Mouse (Mus musculus): Measurements from ENCODE around the gene 4933416C03Rik.

Gene 4933416C03Rik

GRCm38 (mm10) chr10:116113867-116114474 lies at the start of gene 4933416C03Rik:
TSS of gene 4933416C03Rik (minus strand) at chr10:116113917.
- CTCF ChIA-PET = no interaction called here

DNA sequence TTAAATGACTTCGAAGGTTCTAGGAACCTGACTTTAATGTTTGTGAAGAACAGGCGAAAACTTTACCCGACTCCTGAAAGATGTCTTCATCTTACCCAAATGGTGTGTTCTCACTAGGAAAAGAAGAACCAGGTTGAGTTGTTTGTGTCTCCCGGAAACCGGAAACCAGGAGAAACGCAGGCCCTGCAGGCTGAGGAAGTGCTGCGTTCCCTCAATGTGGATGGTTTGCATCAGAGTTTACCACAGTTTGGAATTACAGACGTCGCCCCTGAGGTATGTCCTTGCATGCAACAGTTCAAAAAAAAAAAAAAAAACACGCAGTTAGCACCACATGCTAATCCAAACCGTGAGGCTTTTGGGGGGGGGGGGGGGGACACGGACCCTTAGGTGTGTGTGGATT lies 48.6 kb upstream of the 4933416C03Rik start:
- CTCF ChIA-PET = no interaction called here

DNA sequence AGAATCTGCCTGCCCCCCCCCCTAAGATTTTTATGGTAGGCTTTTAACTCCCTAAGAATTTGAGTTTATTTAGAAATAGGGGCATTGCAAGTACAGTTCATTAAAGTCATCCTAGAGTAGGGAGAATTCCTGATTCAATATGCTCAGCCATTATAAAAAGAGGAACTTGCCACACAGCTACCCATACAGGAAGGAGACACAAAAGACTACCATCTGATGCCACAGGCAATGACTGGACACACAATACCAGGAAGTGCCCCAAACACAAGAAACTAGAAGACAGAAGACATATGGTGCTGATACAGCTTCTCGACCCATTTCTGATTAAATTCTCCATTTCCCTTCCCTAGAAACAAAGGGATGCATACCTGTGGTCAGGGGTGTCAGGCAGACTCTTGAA lies 43.0 kb upstream of the 4933416C03Rik start:
- CTCF ChIA-PET = no interaction called here

DNA sequence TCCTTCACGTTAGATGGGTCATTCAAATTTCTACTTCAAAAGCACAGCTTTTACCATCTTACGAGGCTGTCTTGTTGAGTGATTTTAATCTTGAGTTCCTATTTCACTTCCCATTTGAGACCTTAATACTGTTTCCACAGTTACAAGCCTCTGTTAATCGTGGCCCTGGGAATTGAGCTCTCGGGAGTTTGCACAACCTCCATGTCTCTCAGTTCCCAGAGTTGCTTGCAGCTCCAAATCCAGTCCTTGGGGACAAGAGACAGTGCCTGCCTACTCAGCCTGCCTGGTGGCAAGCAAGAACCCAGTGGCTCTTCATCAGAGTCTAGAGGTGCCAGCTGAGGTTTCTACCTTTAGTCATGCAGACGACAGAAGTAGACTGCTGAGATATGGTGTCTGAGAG lies 41.0 kb upstream of the 4933416C03Rik start:
- CTCF ChIA-PET = no interaction called here

- CTCF ChIA-PET = no interaction called here
Measured at GRCm38 (mm10) chr10:116146091-116146490, 32.4 kb upstream of the 4933416C03Rik start.

GRCm38 (mm10) chr10:116143684-116144083 lies 30.0 kb upstream of the 4933416C03Rik start:
- CTCF ChIA-PET = no interaction called here

- CTCF ChIA-PET = no interaction called here
Measured at GRCm38 (mm10) chr10:116140226-116140625, 26.5 kb upstream of the 4933416C03Rik start.

- CTCF ChIA-PET = interaction anchor here (0.6 kb wide), 1 partner anchor 123 kb away, joined by 3 read pairs; no protein-coding TSS in a partner anchor
Measured at GRCm38 (mm10) chr10:116135187-116135586, 21.5 kb upstream of the 4933416C03Rik start.

GRCm38 (mm10) chr10:116132233-116132632 lies 18.5 kb upstream of the 4933416C03Rik start:
- CTCF ChIA-PET = no interaction called here

- CTCF ChIA-PET = no interaction called here
Measured at GRCm38 (mm10) chr10:116131223-116131622, 17.5 kb upstream of the 4933416C03Rik start.

- CTCF ChIA-PET = no interaction called here
Measured at GRCm38 (mm10) chr10:116130401-116130800, 16.7 kb upstream of the 4933416C03Rik start.

DNA sequence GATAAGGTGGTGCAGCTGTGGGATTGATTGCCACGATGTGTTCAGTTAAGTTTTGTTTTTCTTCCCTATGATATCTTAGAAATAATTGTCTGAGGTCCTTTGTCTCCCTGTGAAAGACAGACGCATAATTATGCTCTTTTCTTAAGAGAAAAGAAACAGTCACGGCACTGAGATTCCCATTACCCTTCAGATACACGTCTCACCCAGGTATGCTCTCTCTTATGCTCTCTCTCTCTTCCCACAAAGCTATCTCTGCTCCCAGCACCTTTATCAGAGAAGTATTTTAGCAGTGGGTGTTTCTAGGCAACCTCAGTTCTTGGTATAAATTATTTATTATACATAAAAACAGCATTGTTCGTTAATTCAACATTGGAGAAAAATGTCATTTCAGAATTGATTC lies 11.6 kb upstream of the 4933416C03Rik start:
- CTCF ChIA-PET = no interaction called here

DNA sequence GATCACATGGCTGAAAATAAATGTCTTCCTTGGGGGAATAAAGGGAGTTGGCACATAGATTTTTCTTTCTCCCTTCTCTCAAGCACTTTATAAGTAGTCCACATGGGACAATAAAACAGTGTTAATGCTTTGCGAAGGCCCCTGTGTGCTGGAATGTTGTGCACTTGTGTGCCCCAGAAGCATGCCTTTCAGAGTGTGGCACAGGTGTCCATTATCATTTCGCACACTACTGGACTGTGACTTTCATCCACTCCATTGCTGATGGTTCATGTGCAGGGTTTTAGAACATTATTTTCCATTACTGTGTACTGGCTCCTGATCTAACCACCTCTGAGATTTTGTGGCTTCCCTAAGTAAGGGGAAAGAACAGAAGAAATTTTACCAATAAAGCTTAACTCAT lies 10.1 kb upstream of the 4933416C03Rik start:
- CTCF ChIA-PET = no interaction called here

GRCm38 (mm10) chr10:116121463-116121862 lies 7.7 kb upstream of the 4933416C03Rik start:
- CTCF ChIA-PET = no interaction called here

GRCm38 (mm10) chr10:116117060-116117459 lies 3.3 kb upstream of the 4933416C03Rik start:
- CTCF ChIA-PET = no interaction called here

GRCm38 (mm10) chr10:116115881-116116677 lies 2.4 kb upstream of the 4933416C03Rik start:
- CTCF ChIA-PET = no interaction called here

DNA sequence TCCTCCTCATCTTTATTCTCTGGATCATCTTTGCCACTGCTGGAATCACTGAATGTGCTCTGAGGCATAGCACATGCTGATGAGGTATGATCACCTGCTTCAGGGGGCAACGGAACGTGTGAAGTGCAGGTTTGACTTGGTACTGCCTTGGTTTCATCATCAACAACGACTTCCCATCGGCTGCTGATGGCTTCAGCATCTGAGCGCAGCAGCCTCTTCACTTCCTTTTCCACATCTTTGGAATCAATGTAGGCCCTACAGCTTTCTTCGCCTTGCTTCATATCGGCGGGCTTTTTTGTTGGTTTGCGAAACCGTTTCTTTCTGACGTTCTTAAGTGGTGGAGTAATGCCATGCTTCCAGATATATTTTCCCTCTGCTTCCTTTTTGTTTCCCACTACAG lies 849 bp downstream of the 4933416C03Rik start:
- CTCF ChIA-PET = no interaction called here

GRCm38 (mm10) chr10:116108730-116109129 lies 5.0 kb downstream of the 4933416C03Rik start:
- CTCF ChIA-PET = no interaction called here

DNA sequence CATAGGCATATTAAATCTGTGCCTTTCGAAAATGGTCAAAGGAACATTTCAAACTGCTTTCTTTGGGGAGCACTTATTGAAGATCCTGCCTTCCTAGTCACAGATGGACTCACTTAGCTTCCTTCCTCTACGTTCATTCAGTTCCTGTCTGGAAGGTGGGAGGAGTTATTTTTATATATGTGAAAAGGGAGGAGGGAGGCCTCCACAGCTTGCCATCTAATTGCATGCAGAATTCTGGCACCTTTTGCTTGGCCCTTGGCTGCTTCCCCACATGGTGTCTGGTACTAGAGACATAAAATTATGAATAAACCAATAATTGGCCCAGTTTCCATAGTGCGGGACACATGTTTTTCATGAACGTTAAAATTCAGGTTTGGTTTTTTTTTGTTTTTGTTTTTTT lies 5.5 kb downstream of the 4933416C03Rik start:
- CTCF ChIA-PET = no interaction called here

- CTCF ChIA-PET = no interaction called here
Measured at GRCm38 (mm10) chr10:116098470-116098869, 15.2 kb downstream of the 4933416C03Rik start.

- CTCF ChIA-PET = no interaction called here
Measured at GRCm38 (mm10) chr10:116096466-116096865, 17.3 kb downstream of the 4933416C03Rik start.

DNA sequence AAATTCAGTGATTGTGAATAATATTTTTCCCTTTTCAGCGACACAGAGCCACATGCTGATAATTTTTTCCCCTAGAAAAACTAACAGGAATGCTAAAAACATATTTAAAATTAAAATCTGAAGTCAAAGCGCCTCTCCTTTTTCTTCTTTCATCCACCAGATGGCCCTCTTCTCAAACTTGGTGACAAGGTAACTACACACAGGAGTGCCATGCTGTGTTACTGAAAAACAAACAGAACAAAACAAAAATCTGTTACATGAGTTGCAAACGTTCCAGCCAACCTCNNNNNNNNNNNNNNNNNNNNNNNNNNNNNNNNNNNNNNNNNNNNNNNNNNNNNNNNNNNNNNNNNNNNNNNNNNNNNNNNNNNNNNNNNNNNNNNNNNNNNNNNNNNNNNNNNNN lies 29.8 kb downstream of the 4933416C03Rik start:
- CTCF ChIA-PET = no interaction called here

DNA sequence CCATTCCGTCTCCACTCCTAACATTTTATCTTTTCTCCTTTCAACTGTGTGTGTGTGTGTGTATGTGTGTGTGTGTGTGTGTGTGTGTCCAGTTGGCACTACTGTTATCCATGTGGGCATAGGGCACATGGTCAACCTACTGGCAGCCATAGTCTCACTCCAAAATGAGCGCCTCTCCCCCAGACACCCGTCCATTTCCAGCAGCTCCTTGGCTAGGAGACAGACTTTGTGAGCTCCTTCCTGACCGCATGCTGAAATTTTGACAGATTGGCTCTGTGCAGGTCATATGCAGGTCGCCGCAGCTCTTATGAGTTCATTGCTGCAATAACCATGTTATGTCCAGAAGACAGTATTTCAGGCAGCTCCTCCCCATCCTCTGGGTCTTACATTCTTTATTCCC lies 32.9 kb downstream of the 4933416C03Rik start:
- CTCF ChIA-PET = no interaction called here

DNA sequence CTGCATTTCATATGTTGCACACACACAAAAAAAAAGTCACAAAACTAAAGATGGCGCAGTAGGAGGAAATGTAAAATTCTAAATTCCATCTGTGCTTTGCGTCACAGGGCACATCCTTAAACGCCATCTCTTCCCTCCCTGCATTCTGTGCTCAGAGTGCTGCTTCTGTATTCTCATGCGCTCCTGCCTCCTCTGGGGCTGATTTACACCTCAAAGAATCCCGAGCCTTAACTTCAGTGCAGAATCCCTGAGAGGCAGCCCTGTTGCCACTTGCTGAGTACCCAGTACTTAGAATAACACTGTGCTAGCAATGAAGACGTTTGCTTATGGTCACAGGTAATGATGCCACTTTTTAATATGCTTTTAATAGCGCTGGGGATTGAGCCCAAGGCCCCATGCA lies 34.3 kb downstream of the 4933416C03Rik start:
- CTCF ChIA-PET = no interaction called here
